Mouse (Mus musculus): ENCODE results near the gene P2rx7. TPM values are rescaled to one million over a fixed set of nuclear protein-coding genes. Genes with fewer than 3 reads are reported as not detected.
A peak's percentile ranks its signal among the peaks of the same experiment; 100 is the strongest.

Gene P2rx7
- 1 to 10 TPM; 3.5 to 5.2 TPM for total RNA-seq (2021)

DNA sequence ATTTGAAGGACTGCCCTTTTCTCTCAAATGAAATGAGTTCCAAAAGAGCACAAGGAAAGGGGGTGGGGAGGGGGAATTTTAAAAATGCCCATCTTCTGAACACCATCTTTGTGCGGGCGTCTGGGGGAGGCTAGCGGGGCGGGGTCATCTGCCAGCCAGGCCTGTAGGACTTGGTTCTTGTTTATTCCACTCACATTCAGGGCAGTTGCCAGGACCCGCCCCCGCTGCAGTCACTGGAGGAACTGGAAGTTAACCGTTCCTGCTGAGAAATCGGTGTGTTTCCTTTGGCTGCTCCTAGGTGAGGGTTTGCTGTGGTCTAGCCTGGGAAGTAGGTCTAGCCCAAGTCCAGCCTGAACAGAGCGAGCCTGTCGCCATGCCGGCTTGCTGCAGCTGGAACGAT is at the start of gene P2rx7:
Gene P2rx7, plus strand, starts transcription at position 211 of the 400 bp plus-strand sequence.
- peak; percentile 59 to 68 for DNase-seq
- intact Hi-C loops (cut with DNase I) = loop anchor here (10.0 kb wide), 1 partner anchor 379 kb away; the partner anchor contains the start of gene Tctn1

DNA sequence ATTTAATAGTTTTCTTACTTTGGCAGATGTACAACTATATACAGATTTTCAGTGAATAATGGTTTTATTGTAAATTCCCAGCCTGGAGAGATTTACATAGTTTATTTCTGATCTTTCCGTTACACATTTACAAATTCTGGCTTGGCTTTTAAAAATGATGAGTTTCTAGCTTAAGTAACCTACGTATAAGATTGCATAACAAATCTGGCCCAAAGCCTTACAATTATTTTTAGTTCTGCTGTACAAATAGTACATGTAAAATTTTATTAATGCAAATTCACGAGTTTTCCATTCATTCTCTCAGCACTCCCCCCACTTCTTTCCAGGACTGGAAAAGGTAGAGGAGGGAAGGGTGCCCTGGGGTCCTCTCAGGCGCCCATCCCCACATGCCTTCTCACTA is 48.2 kb upstream of the P2rx7 start:
- intact Hi-C loops (cut with DNase I) = no loop called here
- DNase-seq = no peak

GRCm38 (mm10) chr5:122602233-122602632 is 41.5 kb upstream of the P2rx7 start:
- peak; percentile 75 for DNase-seq
- intact Hi-C loops (cut with DNase I) = no loop called here

GRCm38 (mm10) chr5:122604894-122605293 is 38.8 kb upstream of the P2rx7 start:
- intact Hi-C loops (cut with DNase I) = no loop called here
- no peak for DNase-seq

DNA sequence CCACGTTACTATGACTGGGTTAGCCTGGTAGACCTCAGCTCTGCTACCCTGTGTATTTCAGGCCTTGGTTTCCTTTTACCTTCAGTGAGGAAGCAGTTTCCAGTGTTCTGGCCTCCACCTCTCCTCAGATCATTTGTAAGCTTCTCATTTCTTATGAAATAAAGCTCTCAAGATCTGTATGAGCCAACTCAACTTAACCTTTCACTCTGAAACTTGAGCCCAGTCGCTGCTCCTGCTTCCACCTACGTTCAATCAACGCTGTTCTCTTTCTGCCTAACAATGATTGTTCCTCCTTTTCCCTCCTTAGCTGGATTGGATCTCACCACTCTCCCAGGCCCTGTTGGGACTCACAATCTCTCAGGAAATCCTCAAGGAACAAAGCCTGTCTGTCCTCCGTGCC is 32.1 kb upstream of the P2rx7 start:
- no peak for DNase-seq
- intact Hi-C loops (cut with DNase I) = no loop called here

DNA sequence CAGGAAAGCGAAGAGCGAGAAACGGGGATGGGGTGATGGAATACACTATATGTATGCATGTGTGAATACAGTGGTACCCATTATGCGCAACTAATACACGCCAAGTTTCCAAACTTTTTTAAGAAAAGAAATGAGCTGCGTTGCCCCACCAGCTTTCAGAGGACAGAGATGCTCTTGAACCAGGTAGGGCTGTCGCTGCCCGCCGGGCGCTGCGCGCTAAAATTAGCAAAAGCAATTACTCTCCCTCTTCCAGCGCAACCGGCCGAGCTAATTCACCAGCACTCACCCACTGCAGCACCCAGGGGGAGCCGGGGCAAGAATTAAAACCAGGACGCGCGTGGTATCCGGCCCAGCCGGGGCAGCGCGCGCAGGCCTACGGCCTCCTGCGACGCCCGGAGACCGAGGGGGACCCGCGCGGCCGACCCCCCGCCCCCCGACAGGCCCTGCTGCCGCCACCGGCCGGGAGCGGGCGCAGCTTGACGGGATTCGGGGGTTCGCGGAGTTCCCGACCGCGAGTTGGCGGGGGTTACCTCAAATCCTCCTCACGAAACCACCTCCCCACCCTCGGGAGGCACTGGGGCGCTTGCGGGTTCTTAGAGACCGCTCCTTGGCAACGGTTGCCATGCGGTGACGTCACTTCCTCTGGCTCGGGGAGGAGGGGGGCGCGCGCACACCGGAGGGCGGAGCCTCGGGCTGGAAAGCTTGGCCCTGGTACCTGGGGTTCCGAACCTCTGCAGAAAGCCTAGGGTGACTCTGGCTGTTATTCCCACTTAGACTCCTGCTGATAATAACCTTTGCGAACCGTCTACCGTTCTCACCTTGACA is 29.6 kb upstream of the P2rx7 start, which contains the start of gene Ift81:
Gene Ift81, minus strand, starts transcription at position 611 of the 825 bp plus-strand sequence.
- intact Hi-C loops (cut with DNase I) = loop anchor here (2.0 kb wide), 1 partner anchor 53 kb away; no protein-coding TSS in a partner anchor
- peak; percentile 96 to 97 for DNase-seq

DNA sequence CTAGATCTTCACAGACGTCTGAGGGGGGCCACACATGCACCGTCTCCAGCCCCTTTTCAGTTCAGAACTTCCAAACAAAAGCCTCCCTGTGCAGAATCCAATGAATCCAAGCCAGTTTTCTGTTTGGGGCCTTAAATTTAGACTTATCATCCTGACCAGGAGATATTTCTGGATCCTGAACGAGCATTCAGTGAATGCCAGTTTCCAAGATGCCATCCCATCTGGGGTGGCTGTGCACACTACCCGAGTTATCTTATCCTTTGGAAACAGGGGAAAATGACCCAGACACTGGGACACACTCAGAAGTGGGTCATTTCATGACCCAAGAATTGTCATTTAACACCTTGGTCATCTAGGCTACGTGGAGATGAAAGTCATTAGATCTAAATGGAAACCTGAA is 26.0 kb upstream of the P2rx7 start:
- intact Hi-C loops (cut with DNase I) = no loop called here

GRCm38 (mm10) chr5:122619686-122620296 is 23.9 kb upstream of the P2rx7 start:
- no peak for DNase-seq
- intact Hi-C loops (cut with DNase I) = no loop called here

More for the DNA sequence above, 26.0 kb upstream of the P2rx7 start:
- DNase-seq = peak in 1 of 2 experiments; percentile 51

DNA sequence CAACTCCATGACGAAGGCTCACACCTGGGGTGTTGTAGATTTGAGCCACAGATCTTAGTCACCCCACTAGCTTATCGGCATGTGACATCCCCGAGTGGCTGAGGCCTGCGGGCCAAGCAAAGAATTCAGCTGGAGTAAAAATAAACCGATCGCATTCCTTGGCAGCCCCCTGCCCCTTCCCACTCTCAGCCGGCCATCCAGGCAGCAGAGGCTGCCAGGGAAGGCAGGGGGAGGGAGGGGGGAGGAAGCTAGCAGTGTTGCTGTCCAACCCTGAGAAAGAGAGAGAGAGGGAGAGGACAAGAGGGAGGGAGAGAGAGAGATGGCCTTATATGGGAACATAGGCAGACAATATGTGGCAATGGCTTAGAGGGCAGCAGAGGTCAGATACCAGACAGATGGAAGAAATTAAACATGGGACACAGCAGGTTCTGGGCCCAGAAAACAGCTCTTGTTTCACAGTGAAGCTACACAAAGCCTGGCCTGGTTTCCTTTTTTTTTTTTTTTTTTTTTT is 22.3 kb upstream of the P2rx7 start:
- intact Hi-C loops (cut with DNase I) = loop anchor here (1.0 kb wide), 3 partner anchors 100 to 119 kb away; partner anchors contain the start of gene Atp2a2
- peak; percentile 87 to 92 for DNase-seq

GRCm38 (mm10) chr5:122622526-122622925 is 21.2 kb upstream of the P2rx7 start:
- intact Hi-C loops (cut with DNase I) = no loop called here
- no peak for DNase-seq

- no peak for DNase-seq
- intact Hi-C loops (cut with DNase I) = loop anchor here (2.0 kb wide), 1 partner anchor 77 kb away; no protein-coding TSS in a partner anchor
These were observed 19.9 kb upstream of the P2rx7 start for GRCm38 (mm10) chr5:122623861-122624260.

DNA sequence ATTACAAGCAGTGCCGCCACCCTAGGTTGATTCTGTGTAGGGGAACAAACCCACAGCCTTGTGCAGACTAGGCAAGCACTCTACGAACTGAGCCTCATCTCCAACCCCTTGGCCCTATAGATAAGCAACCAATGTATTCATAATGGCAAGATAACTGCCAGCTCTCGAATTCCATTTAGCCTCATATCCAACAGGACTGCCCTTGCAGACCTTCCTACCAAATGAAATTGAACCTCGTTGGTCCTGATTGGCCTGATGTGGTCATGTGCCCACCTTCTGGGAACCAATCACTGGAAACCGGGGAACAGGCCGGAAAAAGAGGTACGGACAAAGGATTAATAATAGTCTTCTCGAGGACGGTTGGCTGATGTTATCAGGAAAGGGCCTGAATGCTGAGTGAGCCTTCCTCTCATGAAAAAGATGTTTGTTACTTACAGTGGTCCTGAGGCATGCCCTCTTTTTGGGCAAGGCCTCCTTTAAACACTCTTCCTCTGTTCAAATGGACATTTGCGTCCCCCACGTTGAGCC is 18.7 kb upstream of the P2rx7 start:
- intact Hi-C loops (cut with DNase I) = loop anchor here (2.0 to 5.0 kb wide), 3 partner anchors 78 to 223 kb away; partner anchors contain the start of gene Anapc7
- no peak for DNase-seq

- intact Hi-C loops (cut with DNase I) = loop anchor here (2.0 to 5.0 kb wide), 3 partner anchors 79 to 223 kb away; partner anchors contain the start of gene Anapc7
- no peak for DNase-seq
These were observed 18.0 kb upstream of the P2rx7 start for GRCm38 (mm10) chr5:122625565-122626252.

DNA sequence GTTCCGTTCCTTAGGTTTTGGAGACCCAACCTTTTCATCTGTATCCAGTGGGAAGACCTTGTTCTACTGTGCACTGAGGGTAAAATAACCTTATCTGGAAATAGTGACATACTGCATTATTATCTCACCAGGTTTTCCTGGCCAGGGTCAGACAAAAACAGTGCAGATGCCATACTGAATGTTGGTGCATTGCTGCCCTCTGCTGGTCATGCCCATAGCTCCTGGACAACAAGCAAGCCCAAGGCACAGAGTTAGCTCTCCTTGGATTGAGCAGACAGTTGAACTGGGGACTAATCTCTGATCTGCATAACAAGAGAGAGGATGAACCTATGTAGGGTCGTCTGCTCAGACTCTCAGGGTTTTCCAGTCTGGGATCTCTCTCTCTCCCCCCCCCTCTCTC is 16.5 kb upstream of the P2rx7 start:
- peak; percentile 94 to 97 for DNase-seq
- intact Hi-C loops (cut with DNase I) = loop anchor here (5.0 kb wide), 2 partner anchors 205 to 225 kb away; partner anchors contain the start of gene Anapc7

GRCm38 (mm10) chr5:122635228-122635627 is 8.5 kb upstream of the P2rx7 start:
- no peak for DNase-seq
- intact Hi-C loops (cut with DNase I) = no loop called here

DNA sequence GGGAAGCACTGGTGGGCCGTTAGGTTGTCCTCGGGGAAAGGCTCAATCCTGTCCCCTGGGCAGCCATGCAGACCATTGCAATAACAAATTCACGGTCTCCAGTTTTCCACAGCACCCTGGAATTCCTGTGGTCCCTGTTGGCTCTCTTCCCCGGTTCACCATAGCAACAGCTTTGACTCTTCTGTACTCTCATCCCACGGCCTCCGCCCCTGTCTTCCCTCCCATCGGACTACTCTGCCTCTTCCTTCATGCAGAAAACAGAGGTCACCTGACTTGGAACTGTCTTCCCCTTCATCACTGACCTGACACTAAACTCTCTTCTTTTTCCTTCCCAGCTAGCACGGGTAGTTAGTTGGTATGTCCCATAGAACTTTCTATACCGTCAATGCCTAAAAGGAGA is 7.4 kb upstream of the P2rx7 start:
- intact Hi-C loops (cut with DNase I) = no loop called here
- no peak for DNase-seq

DNA sequence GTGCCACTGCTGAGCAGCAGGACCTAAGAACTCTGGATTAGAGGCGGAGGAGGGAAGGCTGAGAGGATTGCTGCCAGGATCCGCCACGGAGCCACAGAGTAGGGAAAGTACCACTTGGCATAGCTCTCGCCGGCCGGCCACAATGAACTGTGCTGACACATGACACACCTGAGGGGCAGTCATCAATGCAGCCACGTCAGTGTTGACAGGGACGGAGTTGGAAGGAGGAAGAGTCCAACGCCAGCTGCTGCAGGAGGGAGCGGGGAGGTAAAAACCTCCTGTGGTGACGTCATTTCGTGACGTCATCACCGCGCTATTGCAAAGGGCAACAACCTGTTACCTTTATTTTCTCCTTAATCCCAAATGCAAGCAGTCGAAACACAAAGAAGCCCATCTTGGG is 6.8 kb upstream of the P2rx7 start:
- intact Hi-C loops (cut with DNase I) = no loop called here
- peak; percentile 48 to 53 for DNase-seq

DNA sequence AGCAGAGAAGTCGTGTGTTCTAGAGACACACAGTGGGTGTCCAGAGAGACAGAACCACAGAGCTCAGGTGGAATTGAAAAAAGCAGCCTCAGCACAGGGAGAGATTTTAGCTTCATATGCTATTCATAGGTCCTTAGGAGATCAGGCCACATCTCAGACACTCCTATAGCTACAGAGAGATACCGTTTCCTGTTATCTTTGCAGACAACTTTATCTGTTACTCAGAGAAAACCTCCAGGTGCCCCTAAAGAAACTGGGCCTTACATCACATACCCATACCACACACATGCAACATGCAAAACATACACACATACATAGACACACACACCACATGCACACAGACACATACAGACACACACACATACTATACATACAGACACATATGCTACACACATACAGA is 5.4 kb upstream of the P2rx7 start:
- intact Hi-C loops (cut with DNase I) = no loop called here
- DNase-seq = no peak

DNA sequence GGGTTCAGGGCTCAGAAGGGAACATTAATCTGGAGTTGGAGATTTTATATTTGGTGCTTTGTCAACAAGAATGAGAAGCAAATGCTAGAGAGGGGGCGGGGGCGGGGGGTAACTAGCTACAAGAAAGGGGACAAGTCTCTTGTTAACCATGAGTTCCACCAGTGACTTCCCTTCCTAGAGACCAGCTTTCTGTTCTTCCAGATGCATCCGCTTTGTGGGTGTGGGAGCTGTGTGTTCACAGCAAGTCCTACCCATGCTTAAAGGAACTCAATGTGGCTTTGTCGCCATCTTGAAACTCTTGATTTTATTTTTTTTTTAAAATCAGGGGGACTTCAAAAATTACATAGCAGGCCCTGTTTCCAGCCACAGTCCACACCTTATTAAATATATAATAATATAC is 4.2 kb upstream of the P2rx7 start:
- no peak for DNase-seq
- intact Hi-C loops (cut with DNase I) = no loop called here

DNA sequence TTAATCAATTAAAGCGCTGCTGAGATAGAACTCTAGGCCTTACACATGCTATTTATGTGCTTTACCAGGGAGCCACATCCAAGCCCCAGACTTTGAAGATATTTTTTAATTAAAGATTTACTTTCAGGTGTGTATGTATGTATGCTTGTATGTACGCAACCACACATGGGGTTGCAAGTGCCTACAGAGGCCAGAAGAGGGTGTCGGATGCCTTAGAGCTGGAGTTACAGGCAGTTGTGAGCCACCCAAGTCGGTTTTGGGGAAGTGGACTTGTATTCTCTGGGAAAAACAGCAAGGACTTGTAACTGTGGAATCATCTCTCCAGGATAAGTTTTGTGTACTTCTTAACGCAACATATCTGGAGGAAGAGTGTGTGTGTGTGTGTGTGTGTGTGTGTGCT is 3.7 kb upstream of the P2rx7 start:
- intact Hi-C loops (cut with DNase I) = loop anchor here (10.0 kb wide), 1 partner anchor 375 kb away; the partner anchor contains the start of gene Tctn1
- no peak for DNase-seq

Measured in heart, postnatal 10 days (tissue).